Mouse (Mus musculus) mesoderm, embryonic 11.5 days (tissue): ENCODE data around the gene Map1s.

Source experiments
- DNase-seq: peaks from one replicate; pipeline ENCODE4 v3.0.0-alpha.2; 2012; ENCODE audit warnings: low read depth, low spot score

Gene Map1s

GRCm38 (mm10) chr8:70905831-70906736 lies at the start of gene Map1s:
Gene Map1s, plus strand, starts transcription at chr8:70905932.
- peak; percentile 92 for DNase-seq

- no peak for DNase-seq
These were observed 49.7 kb upstream of the Map1s start for GRCm38 (mm10) chr8:70856028-70856427.

- no peak for DNase-seq
These were observed 49.1 kb upstream of the Map1s start for GRCm38 (mm10) chr8:70856541-70857197.

GRCm38 (mm10) chr8:70857516-70857915 lies 48.2 kb upstream of the Map1s start:
- no peak for DNase-seq

- no peak for DNase-seq
These were observed 42.7 kb upstream of the Map1s start, which contains the start of gene Kcnn1 for GRCm38 (mm10) chr8:70862824-70863641. Gene Kcnn1, minus strand, starts transcription at chr8:70863258.

- DNase-seq: peak; percentile 47
These were observed 41.6 kb upstream of the Map1s start for GRCm38 (mm10) chr8:70863956-70864711.

GRCm38 (mm10) chr8:70864712-70865221 lies 41.0 kb upstream of the Map1s start:
- DNase-seq: peak; percentile 64

GRCm38 (mm10) chr8:70865350-70866000 lies 40.3 kb upstream of the Map1s start:
- peak; percentile 100 for DNase-seq

- DNase-seq: no peak
These were observed 39.7 kb upstream of the Map1s start for GRCm38 (mm10) chr8:70866001-70866520.

- DNase-seq: no peak
These were observed 39.2 kb upstream of the Map1s start for GRCm38 (mm10) chr8:70866566-70866965.

- DNase-seq: peak; percentile 54
These were observed 37.1 kb upstream of the Map1s start for GRCm38 (mm10) chr8:70868559-70869198.

GRCm38 (mm10) chr8:70869199-70869571 lies 36.5 kb upstream of the Map1s start:
- DNase-seq: no peak

GRCm38 (mm10) chr8:70869601-70870041 lies 36.1 kb upstream of the Map1s start:
- DNase-seq: peak; percentile 85

- no peak for DNase-seq
These were observed 34.4 kb upstream of the Map1s start for GRCm38 (mm10) chr8:70871195-70871807.

GRCm38 (mm10) chr8:70872643-70873363 lies 32.9 kb upstream of the Map1s start:
- DNase-seq: no peak

GRCm38 (mm10) chr8:70873364-70873985 lies 32.3 kb upstream of the Map1s start, which contains the start of gene Ccdc124:
Gene Ccdc124, minus strand, starts transcription at chr8:70873935.
- DNase-seq: peak; percentile 94

- no peak for DNase-seq
These were observed 31.3 kb upstream of the Map1s start for GRCm38 (mm10) chr8:70874441-70874840.

GRCm38 (mm10) chr8:70876382-70876781 lies 29.4 kb upstream of the Map1s start:
- DNase-seq: no peak
